Mouse (Mus musculus) common myeloid progenitor, adult 5-6 weeks (primary cell): Measurements from ENCODE around the gene Lrit2. TPM values are rescaled to one million over a fixed set of nuclear protein-coding genes. Genes with fewer than 3 reads are reported as not detected.

Experiments used
- ATAC-seq: replicated peaks from 2 replicates; pipeline ENCODE4 v1.8.0; 2016; ENCODE audit warnings: low read depth, mild to moderate bottlenecking, moderate TSS enrichment, inconsistent platforms; ENCODE audit not compliant: poor library complexity, severe bottlenecking
- total RNA-seq: library from RNA; stranded (forward); fragments of 200-1000, 187-1606 nt; gene quantifications from 2 replicates; pipeline ENCODE4 v1.2.3, GENCODE M21; 2017

Gene Lrit2
- total RNA-seq, 1 experiment from 2014 or later = not detected

DNA sequence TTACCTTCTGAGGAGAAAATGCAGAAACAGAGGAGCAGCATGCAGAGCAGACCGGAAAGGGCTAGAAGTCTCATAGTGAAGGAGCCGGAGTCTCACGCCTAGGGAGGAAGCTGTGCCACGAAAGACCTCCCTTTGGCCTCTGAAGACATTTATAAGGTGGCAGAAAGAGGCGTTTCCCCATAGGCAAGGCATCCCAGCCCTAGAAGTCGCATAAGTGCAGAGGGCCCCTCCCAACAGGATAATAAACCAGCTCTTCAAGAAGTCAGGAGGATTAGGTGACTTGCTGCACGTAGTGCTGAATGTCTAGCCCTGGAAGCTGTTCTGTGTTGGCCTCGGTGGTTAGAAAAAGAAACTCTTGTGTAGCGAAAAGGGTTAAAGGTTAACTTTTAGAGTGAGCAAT is 42.2 kb downstream of the Lrit2 start:
- 0 out of 2 replicates have a peak, but pooled peaks have one; percentile 8 for ATAC-seq

DNA sequence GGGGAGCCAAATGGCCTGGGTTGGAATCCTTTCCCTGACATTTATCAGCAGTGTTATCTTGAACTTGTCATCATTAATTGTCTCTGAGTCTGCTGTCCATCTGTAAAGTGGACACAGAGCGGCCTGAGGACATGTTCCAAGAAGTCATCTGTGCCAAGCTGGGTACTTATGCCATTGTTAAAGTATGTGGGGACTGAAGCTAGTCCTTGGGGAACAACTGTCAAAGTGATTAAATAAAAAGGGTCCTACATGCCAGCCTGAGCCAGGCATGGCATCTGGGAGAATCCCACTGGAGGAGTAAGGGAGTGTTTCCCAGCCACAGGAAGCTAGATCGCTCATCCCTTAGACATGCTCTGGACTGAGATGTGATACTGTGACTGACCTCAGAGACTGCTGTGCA is 42.7 kb downstream of the Lrit2 start:
- no peak for ATAC-seq

DNA sequence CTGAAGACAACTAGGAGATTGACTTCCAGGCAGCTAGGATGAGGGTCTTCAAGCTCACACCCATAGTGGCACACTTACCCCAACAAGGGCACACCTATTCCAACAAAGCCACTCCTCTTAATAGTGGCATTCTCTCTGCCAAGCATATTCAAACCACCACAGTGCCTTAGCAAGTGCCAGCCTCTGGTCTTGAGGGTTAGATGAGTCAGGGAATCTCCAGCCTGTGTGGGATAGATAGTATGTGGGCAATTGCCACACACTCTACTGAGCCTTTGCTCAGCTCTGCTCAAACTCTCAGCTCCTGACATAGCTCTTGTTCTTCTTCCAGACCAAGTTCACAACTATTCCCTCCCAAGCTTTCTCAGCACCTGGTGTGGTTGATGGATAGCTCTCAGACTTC is 43.6 kb downstream of the Lrit2 start:
- ATAC-seq = 0 out of 2 replicates have a peak, but pooled peaks have one; percentile 47

DNA sequence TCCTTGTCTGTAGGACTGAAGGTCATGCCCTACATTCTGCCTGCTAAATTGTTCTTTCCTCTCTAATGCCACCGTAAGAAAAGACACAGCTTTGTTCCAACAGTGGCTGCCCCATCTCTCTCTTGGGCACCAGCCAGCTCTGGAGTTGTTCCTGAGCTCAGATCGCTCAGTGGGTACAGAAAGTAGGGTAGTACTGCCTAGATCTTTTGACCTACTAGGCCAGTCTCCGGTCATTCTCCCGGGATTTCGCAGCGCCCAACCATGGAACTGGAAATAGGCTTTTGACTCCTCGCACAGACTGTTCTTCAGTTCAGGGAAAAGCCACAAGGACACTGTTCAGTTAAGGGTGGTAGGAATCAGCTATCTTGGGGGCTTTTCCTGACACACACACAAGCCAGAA is 45.2 kb downstream of the Lrit2 start:
- no peak for ATAC-seq

DNA sequence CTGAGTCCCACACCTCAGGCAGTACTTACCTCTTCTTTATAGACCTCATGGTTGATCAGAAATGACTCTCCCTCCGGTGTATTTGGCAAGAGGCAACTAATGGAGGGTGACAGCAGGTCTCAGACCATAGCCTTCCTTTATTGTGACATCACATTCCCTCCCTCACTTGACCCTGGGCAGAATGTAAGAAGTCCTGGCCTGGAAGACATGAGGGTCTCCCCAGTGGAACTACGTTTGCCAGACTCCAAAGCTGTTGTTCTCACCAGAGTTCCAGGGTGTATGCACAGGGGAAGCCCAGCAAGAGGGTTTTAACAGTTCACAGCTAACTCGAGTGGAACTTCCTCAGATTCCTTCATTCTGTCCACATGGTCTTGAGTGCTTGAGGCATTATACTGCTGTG is 46.2 kb downstream of the Lrit2 start, which contains the start of gene 2610528A11Rik:
Gene 2610528A11Rik, minus strand, starts transcription at position 101 of the 400 bp plus-strand sequence.
- no peak for ATAC-seq

DNA sequence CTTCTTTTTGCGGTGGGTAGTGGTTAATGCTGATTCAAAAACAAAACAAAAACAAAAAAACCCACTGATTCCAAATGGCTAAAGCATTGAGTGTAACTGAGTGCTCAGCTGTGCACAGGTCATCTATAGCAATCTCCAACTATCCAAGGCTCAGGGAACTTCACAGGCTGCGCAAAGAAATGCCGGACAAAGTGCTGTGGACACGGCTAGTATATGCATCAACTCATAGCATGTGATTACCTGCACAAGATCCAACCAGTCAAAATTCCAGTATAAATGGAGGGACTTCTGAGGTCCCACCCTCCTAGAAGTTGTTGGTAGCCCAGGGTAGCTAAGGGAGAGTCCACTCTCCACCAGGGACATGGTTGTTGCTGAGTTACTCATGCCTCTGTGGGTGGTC is 51.5 kb downstream of the Lrit2 start:
- no peak for ATAC-seq

Other genes with a start within 250 kb of the Lrit2 start
- 11.9 and 13.7 TPM in 2 replicates for gene Ccser2, start 99.2 kb upstream of the Lrit2 start, total RNA-seq
- gene Rgr, start 19.0 kb upstream of the Lrit2 start, total RNA-seq = not detected in 2 replicates
- gene Lrit1, start 13.1 kb upstream of the Lrit2 start, total RNA-seq = not detected in 2 replicates
- gene Cdhr1, start 30.4 kb downstream of the Lrit2 start, total RNA-seq = not detected in 2 replicates
- gene 2610528A11Rik, start 46.1 kb downstream of the Lrit2 start, total RNA-seq = 2.8 TPM in 1 of 2 replicates, not detected in the other
- 111 and 123 TPM in 2 replicates for gene Ghitm, start 67.3 kb downstream of the Lrit2 start, total RNA-seq